Mouse (Mus musculus) bone marrow, adult 2 months (tissue): ENCODE data around the gene Nyap1.

Experiments used
- CTCF ChIP-seq: fragments of 200-500 bp; IDR thresholded peaks from 2 replicates; pipeline ENCODE4 v1.5.1; 2011; ENCODE audit warnings: low read length, control low read depth; ENCODE audit not compliant: control insufficient read depth, insufficient read depth
- POLR2A ChIP-seq: fragments of 200-500 bp; IDR thresholded peaks from 2 replicates; pipeline ENCODE4 v1.6.1; 2011; ENCODE audit warnings: low read depth, mild to moderate bottlenecking, control low read depth, low read length, borderline replicate concordance; ENCODE audit not compliant: control insufficient read depth

GRCm38 (mm10) chr5:137685653-137686052 lies 55.8 kb downstream of the Nyap1 start:
- TF ChIP-seq CTCF (no peak), POLR2A (no peak)
